Mouse (Mus musculus) embryonic facial prominence, embryonic 12.5 days (tissue): Measurements from ENCODE around the gene Klhl1. TPM values are rescaled to one million over a fixed set of nuclear protein-coding genes. Genes with fewer than 3 reads are reported as not detected.
"Not testable (repeated sequence)": the region's sequence is repeated elsewhere in the genome, so short reads cannot be mapped to it uniquely, and the experiment has no call there.

Experiments
- ATAC-seq: fragments of 200-750 bp; cut with Nextera tagmentation; 2 replicates; pipeline ENCODE4 v1.8.0; 2017; ENCODE audit not compliant: insufficient number of reproducible peaks, insufficient read depth, low FRiP score, low TSS enrichment
- H3K27ac ChIP-seq: fragments of 300-500 bp; sonication (generic); 2 replicates; pipeline ENCODE4 v1.5.1; 2016; ENCODE audit warnings: mild to moderate bottlenecking
- H3K27me3 ChIP-seq: fragments of 300-500 bp; sonication (generic); 2 replicates; pipeline ENCODE4 v1.6.1; 2016; ENCODE audit warnings: mild to moderate bottlenecking, moderate library complexity
- H3K36me3 ChIP-seq: fragments of 300-500 bp; sonication (generic); 2 replicates; pipeline ENCODE4 v1.6.1; 2016; ENCODE audit warnings: mild to moderate bottlenecking
- H3K4me1 ChIP-seq: fragments of 300-500 bp; sonication (generic); 2 replicates; pipeline ENCODE4 v1.6.1; 2016
- H3K4me2 ChIP-seq: fragments of 300-500 bp; sonication (generic); replicated peaks from 2 replicates; pipeline ENCODE4 v1.6.1; 2016; ENCODE audit warnings: mild to moderate bottlenecking, moderate library complexity
- H3K4me3 ChIP-seq: fragments of 300-500 bp; sonication (generic); 2 replicates; pipeline ENCODE4 v1.5.1; 2016; ENCODE audit warnings: mild to moderate bottlenecking
- H3K9ac ChIP-seq: fragments of 300-500 bp; sonication (generic); 2 replicates; pipeline ENCODE4 v1.6.1; 2016; ENCODE audit warnings: mild to moderate bottlenecking, moderate library complexity
- H3K9me3 ChIP-seq: fragments of 300-500 bp; sonication (generic); 2 replicates; pipeline ENCODE4 v1.6.1; 2016; ENCODE audit warnings: mild to moderate bottlenecking, moderate library complexity
- WGBS: fragments of 180-500 bp; shearing (Covaris S2); methylation state at CpG from one replicate; pipeline ENCODE4 v1.1.7; 2016; 5-methylcytosine and 5-hydroxymethylcytosine counted together
- polyA plus RNA-seq: library from polyadenylated mRNA; unstranded; fragments of >200 nt; fragmentation: Nextera tagmentation; extraction: Ambion mirVana; gene quantifications from 2 replicates; pipeline ENCODE4 v1.2.1, GENCODE M21; 2016

The Klhl1 gene
- polyA plus RNA-seq, 1 experiment from 2014 or later = 0.19 TPM

GRCm38 (mm10) chr14:96331069-96331468, 187.8 kb downstream of the Klhl1 start:
- no peaks in the 10 kb centered on the region for H3K4me1 ChIP-seq
- H3K27ac ChIP-seq = no peak overlapping the region
- no peaks in the 10 kb centered on the region for H3K36me3 ChIP-seq
- H3K4me3 ChIP-seq = no peak overlapping the region
- H3K4me2 ChIP-seq = no peak overlapping the region
- 62% methylated on average over 4 of the region's 4 CpGs for WGBS
- no peaks in the 10 kb centered on the region for H3K27me3 ChIP-seq
- no peak overlapping the region for H3K9ac ChIP-seq
- no peak for ATAC-seq
- H3K9me3 ChIP-seq = no peaks in the 10 kb centered on the region

DNA sequence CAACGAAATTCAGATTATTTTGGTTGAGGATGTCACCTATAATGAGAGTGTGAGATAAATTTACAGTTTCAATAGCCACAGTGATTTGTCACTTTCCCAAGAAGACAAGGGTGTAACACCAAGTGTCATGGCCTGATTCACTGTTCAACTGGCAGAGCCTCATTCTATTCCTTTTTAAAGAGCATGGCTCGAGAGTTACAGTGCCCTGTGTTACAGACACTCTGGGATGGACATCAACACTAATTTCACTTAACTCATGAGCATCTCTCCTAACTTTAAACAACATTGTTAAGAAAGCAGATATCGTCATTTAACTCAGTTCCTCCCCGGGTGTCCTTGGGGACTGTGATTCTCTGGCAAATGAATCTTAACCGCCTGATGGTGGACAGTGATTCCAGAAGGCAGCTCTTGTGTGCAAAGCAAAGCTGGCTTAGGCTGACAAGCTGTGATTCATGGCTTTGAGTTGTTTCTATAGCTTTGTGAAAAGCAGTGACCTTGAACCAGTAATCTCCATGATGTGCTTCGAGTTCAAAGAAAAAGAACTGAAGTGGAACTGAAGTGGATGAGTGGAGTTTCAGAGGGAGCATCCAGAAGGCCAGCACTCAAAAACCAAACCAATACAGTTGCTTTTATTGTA, 301.0 kb downstream of the Klhl1 start:
- H3K36me3 ChIP-seq = no peaks in the 10 kb centered on the region
- 71% methylated on average over 6 of the region's 6 CpGs for WGBS
- H3K4me2 ChIP-seq = no peak overlapping the region
- no peak overlapping the region for H3K4me3 ChIP-seq
- H3K4me1 ChIP-seq = no peaks in the 10 kb centered on the region
- no peak overlapping the region for H3K9ac ChIP-seq
- ATAC-seq = no peak
- H3K27me3 ChIP-seq = no peaks in the 10 kb centered on the region
- H3K27ac ChIP-seq = no peak overlapping the region
- no peaks in the 10 kb centered on the region for H3K9me3 ChIP-seq

DNA sequence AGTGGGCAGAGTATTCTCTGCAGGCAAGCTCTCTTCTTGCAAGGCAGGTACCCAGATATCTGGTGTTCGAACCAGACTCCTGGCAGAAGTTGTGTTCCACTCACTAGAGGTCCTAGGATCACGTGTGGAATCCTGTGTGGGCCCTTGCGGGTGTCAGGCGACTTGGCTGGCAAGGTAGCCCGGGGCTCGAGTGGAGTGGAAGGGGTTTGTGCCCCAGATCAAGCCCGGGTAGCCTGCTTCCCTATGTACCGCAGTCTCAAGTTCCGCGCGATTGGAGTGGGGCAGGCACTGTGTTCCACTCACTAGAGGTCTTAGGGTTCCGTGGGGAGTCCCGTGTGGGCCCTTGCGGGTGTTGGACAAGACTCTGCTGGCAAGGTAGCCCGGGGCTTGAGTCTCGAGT, 324.1 kb downstream of the Klhl1 start:
- not testable (repeated sequence) for ATAC-seq, H3K4me1 ChIP-seq, H3K36me3 ChIP-seq, H3K9ac ChIP-seq, H3K9me3 ChIP-seq, H3K27ac ChIP-seq, H3K4me2 ChIP-seq, H3K4me3 ChIP-seq, H3K27me3 ChIP-seq
- WGBS = 91% methylated on average over 16 of the region's 16 CpGs

DNA sequence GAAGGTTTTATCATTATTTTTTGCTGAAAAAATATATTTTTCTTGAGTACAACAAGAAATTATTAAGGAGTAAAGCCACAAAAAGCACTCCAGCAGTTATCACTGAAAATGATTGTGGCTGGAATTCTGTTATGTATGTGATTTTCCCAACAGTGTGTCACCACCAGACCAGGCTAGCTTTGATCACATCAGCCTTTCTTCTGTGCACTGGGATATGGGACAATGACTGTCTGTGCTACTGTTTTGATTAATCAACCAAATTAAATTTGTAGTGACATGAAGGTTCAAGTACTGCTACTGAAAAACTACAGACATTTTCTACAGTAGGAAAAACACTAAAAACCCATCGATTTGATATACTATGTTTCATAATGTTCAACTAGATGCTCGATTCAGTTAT, 344.4 kb downstream of the Klhl1 start:
- no peaks in the 10 kb centered on the region for H3K9me3 ChIP-seq
- no peak overlapping the region for H3K4me2 ChIP-seq
- no peak overlapping the region for H3K9ac ChIP-seq
- ATAC-seq = no peak
- no peak overlapping the region for H3K27ac ChIP-seq
- no peaks in the 10 kb centered on the region for H3K36me3 ChIP-seq
- H3K4me3 ChIP-seq = no peak overlapping the region
- H3K27me3 ChIP-seq = no peaks in the 10 kb centered on the region
- no peaks in the 10 kb centered on the region for H3K4me1 ChIP-seq
- WGBS = 87% methylated on average over 2 of the region's 2 CpGs

- H3K4me2 ChIP-seq = no peak overlapping the region
- no peak overlapping the region for H3K4me3 ChIP-seq
- H3K27ac ChIP-seq = no peak overlapping the region
- no peaks in the 10 kb centered on the region for H3K9me3 ChIP-seq
- H3K36me3 ChIP-seq = no peaks in the 10 kb centered on the region
- 74% methylated on average over 9 of the region's 9 CpGs for WGBS
- no peak overlapping the region for H3K9ac ChIP-seq
- no peaks in the 10 kb centered on the region for H3K27me3 ChIP-seq
- H3K4me1 ChIP-seq = no peaks in the 10 kb centered on the region
- no peak for ATAC-seq
These were observed 375.8 kb downstream of the Klhl1 start for GRCm38 (mm10) chr14:96143137-96143536.

GRCm38 (mm10) chr14:96140246-96140645, 378.7 kb downstream of the Klhl1 start:
- Histone ChIP-seq H3K9me3 (no peaks in the 10 kb centered on the region), H3K4me2 (no peak overlapping the region), H3K9ac (no peak overlapping the region), H3K4me1 (no peaks in the 10 kb centered on the region), H3K4me3 (no peak overlapping the region), H3K36me3 (no peaks in the 10 kb centered on the region), H3K27ac (no peak overlapping the region), H3K27me3 (no peaks in the 10 kb centered on the region)
- no peak for ATAC-seq
- 83% methylated on average over 2 of the region's 2 CpGs for WGBS

- no peaks in the 10 kb centered on the region for H3K9me3 ChIP-seq
- H3K4me1 ChIP-seq = no peaks in the 10 kb centered on the region
- ATAC-seq = no peak
- H3K27me3 ChIP-seq = no peaks in the 10 kb centered on the region
- WGBS = 88% methylated on average over 7 of the region's 7 CpGs
- H3K9ac ChIP-seq = no peak overlapping the region
- no peaks in the 10 kb centered on the region for H3K36me3 ChIP-seq
- no peak overlapping the region for H3K4me3 ChIP-seq
- no peak overlapping the region for H3K4me2 ChIP-seq
- no peak overlapping the region for H3K27ac ChIP-seq
These were observed 411.5 kb downstream of the Klhl1 start for GRCm38 (mm10) chr14:96107396-96107795.

- WGBS = 20% methylated on average over 6 of the region's 6 CpGs
- no peaks in the 10 kb centered on the region for H3K27me3 ChIP-seq
- no peaks in the 10 kb centered on the region for H3K9me3 ChIP-seq
- no peak overlapping the region for H3K27ac ChIP-seq
- H3K36me3 ChIP-seq = no peaks in the 10 kb centered on the region
- no peak overlapping the region for H3K4me3 ChIP-seq
- H3K9ac ChIP-seq = no peak overlapping the region
- no peak for ATAC-seq
- H3K4me1 ChIP-seq = peaks cover 3% of the 10 kb centered on the region; the same call in 1 of the 2 replicates
- H3K4me2 ChIP-seq = no peak overlapping the region
These were observed 437.2 kb downstream of the Klhl1 start for GRCm38 (mm10) chr14:96081681-96082207.

- WGBS = 75% methylated on average over 3 of the region's 3 CpGs
These were observed 453.0 kb downstream of the Klhl1 start for GRCm38 (mm10) chr14:96065884-96066283.

More at GRCm38 (mm10) chr14:96065884-96066283, 453.0 kb downstream of the Klhl1 start:
- H3K36me3 ChIP-seq = no peaks in the 10 kb centered on the region
- no peak overlapping the region for H3K4me3 ChIP-seq
- H3K27me3 ChIP-seq = no peaks in the 10 kb centered on the region
- H3K27ac ChIP-seq = no peak overlapping the region
- no peaks in the 10 kb centered on the region for H3K9me3 ChIP-seq
- H3K4me2 ChIP-seq = no peak overlapping the region
- no peaks in the 10 kb centered on the region for H3K4me1 ChIP-seq
- ATAC-seq = no peak
- no peak overlapping the region for H3K9ac ChIP-seq
